In genomic region chr17:35920384-35920783, GRCm38 (mm10) we compare ENCODE assay signal across 8 mouse cellular contexts. TPM values are rescaled to one million over a fixed set of nuclear protein-coding genes. Genes with fewer than 3 reads are reported as not detected.
DNase-seq lines count a peak whose midpoint lies in the region; ATAC-seq and TF ChIP-seq lines count a peak whose summit lies in the region.

No protein-coding gene starts in this region.

- H3K4me1 ChIP-seq in lung, embryonic 14.5 days (ENCODE audit: insufficient read depth), result peaks cover 11% of the 10 kb centered on the region
- peaks cover 27% of the 10 kb centered on the region for H3K4me1 ChIP-seq in lung, adult 2 months (ENCODE audit: control insufficient read depth, insufficient read depth, low read length)
- H3K4me1 ChIP-seq in embryonic fibroblast, embryonic 13.5 days (ENCODE audit: control insufficient read depth, insufficient read depth, low read length), result peaks cover 5% of the 10 kb centered on the region
- H3K4me1 ChIP-seq in limb, embryonic 10.5 days, result peaks cover 20% of the 10 kb centered on the region
- peaks cover 20% of the 10 kb centered on the region for H3K4me1 ChIP-seq in neural tube, embryonic 14.5 days (ENCODE audit: control insufficient read depth, insufficient read depth, low read length)

- no peaks in the 10 kb centered on the region for H3K9me3 ChIP-seq in lung, embryonic 14.5 days (ENCODE audit: low read depth, low read length)
- no peaks in the 10 kb centered on the region for H3K9me3 ChIP-seq in limb, embryonic 10.5 days (replicated peaks)
- no peaks in the 10 kb centered on the region for H3K9me3 ChIP-seq in neural tube, embryonic 14.5 days (ENCODE audit: control insufficient read depth, low read length)

- no peak overlapping the region for H3K9ac ChIP-seq in lung, embryonic 14.5 days
- peak overlapping the region; percentile 99; the same call in 1 of the 2 replicates for H3K9ac ChIP-seq in neural tube, embryonic 14.5 days (replicated peaks; ENCODE audit: low read depth, low read length)

- peak overlapping the region; percentile 100; the same call in 1 of the 2 replicates for H3K4me2 ChIP-seq in lung, embryonic 14.5 days
- peak overlapping the region; percentile 69 for H3K4me2 ChIP-seq in neural tube, embryonic 14.5 days (ENCODE audit: low read depth, low read length)

- peak; percentile 23 for DNase-seq in lung, embryonic 14.5 days
- no peak for DNase-seq in lung, adult 2 months
- no peak for DNase-seq in limb, embryonic 10.5 days (ENCODE audit: low spot score)
- DNase-seq in thymus, postnatal 25 days, result no peak
- no peak for DNase-seq in MN1 (ENCODE audit: low spot score)
- no peak for DNase-seq in yolk sac, embryonic 10.5 days (ENCODE audit: low spot score)

- no peak for TF ChIP-seq POLR2A in lung, adult 2 months (IDR thresholded peaks at IDR 0.05; ENCODE audit: borderline replicate concordance, extremely low read depth, low read depth, low read length)
- peak; percentile 7 for TF ChIP-seq POLR2A in embryonic fibroblast, embryonic 13.5 days (IDR thresholded peaks at IDR 0.05; ENCODE audit: low read depth, low read length)

- TF ChIP-seq CTCF in lung, embryonic 14.5 days (IDR thresholded peaks at IDR 0.05; ENCODE audit: low read depth), result no peak
- no peak for TF ChIP-seq CTCF in lung, adult 2 months (IDR thresholded peaks at IDR 0.05; ENCODE audit: insufficient read depth, low read length)
- no peak for TF ChIP-seq CTCF in embryonic fibroblast, embryonic 13.5 days (IDR thresholded peaks at IDR 0.05; ENCODE audit: borderline replicate concordance, insufficient read depth, low read length)

- H3K27ac ChIP-seq in lung, embryonic 14.5 days (ENCODE audit: low read depth), result peak overlapping the region; percentile 99
- H3K27ac ChIP-seq in embryonic fibroblast, embryonic 13.5 days (ENCODE audit: insufficient read depth, low read length), result no peak overlapping the region
- H3K27ac ChIP-seq in limb, embryonic 10.5 days, result no peak overlapping the region; the same call in 1 of the 2 replicates
- peak overlapping the region; percentile 97 for H3K27ac ChIP-seq in neural tube, embryonic 14.5 days (ENCODE audit: low read depth, low read length)

- ATAC-seq in lung, embryonic 14.5 days (ENCODE audit: insufficient read depth), result no peak
- no peak for ATAC-seq in neural tube, embryonic 14.5 days (ENCODE audit: low read depth)

- H3K36me3 ChIP-seq in lung, embryonic 14.5 days (ENCODE audit: insufficient read depth), result peaks cover 40% of the 10 kb centered on the region
- H3K36me3 ChIP-seq in limb, embryonic 10.5 days, result peaks cover 57% of the 10 kb centered on the region
- H3K36me3 ChIP-seq in neural tube, embryonic 14.5 days (ENCODE audit: control insufficient read depth, insufficient read depth, low read length), result peaks cover 17% of the 10 kb centered on the region

- H3K27me3 ChIP-seq in lung, embryonic 14.5 days (ENCODE audit: insufficient read depth, low read length), result no peaks in the 10 kb centered on the region
- H3K27me3 ChIP-seq in limb, embryonic 10.5 days (ENCODE audit: low read depth, poor library complexity, severe bottlenecking), result no peaks in the 10 kb centered on the region
- H3K27me3 ChIP-seq in neural tube, embryonic 14.5 days (ENCODE audit: control insufficient read depth, insufficient read depth, low read length), result no peaks in the 10 kb centered on the region

- H3K4me3 ChIP-seq in lung, embryonic 14.5 days (ENCODE audit: low read depth, low read length), result no peak overlapping the region
- H3K4me3 ChIP-seq in lung, adult 2 months (replicated peaks; ENCODE audit: extremely low read depth, low read depth, low read length), result no peak overlapping the region
- no peak overlapping the region for H3K4me3 ChIP-seq in embryonic fibroblast, embryonic 13.5 days (ENCODE audit: insufficient read depth, low read length)
- H3K4me3 ChIP-seq in limb, embryonic 10.5 days, result peak overlapping the region; percentile 79; the same call in 1 of the 2 replicates
- peak overlapping the region; percentile 66 for H3K4me3 ChIP-seq in neural tube, embryonic 14.5 days (ENCODE audit: low read depth, low read length)

- 64% methylated on average over 1 of the region's 1 CpGs for WGBS in lung, embryonic 14.5 days
- 28% methylated on average over 1 of the region's 1 CpGs for WGBS in lung, adult 2 months
- 90% methylated on average over 1 of the region's 1 CpGs for WGBS in limb, embryonic 10.5 days
- 81% methylated on average over 1 of the region's 1 CpGs for WGBS in neural tube, embryonic 14.5 days

RNA-seq across cellular contexts. Expression of gene Ppp1r10, which starts 4.2 kb away (rescaled TPM):
- 36.3 and 38.5 TPM in 2 replicates for polyA plus RNA-seq in lung, embryonic 14.5 days (2014; fragmentation: Nextera tagmentation; extraction: Ambion mirVana)
- 27.4 and 28.6 TPM in 2 replicates for polyA plus RNA-seq in lung, adult 2 months (2012; rRNA removed)
- polyA plus RNA-seq in embryonic fibroblast, embryonic 13.5 days (2011; ENCODE audit: insufficient read length, low read depth, missing spikeins), result 58.6 and 67.3 TPM in 2 replicates
- 52.9 and 63.4 TPM in 2 replicates for polyA plus RNA-seq in limb, embryonic 10.5 days (2016; fragmentation: Nextera tagmentation; extraction: Ambion mirVana)
- 31.9 and 39.0 TPM in 2 replicates for polyA plus RNA-seq in neural tube, embryonic 14.5 days (2014; fragmentation: Nextera tagmentation; extraction: Ambion mirVana)

RNA-seq across cellular contexts. Expression of gene Mrps18b, which starts 4.2 kb away (rescaled TPM):
- 84.5 and 89.1 TPM in 2 replicates for polyA plus RNA-seq in lung, embryonic 14.5 days (2014; fragmentation: Nextera tagmentation; extraction: Ambion mirVana)
- polyA plus RNA-seq in lung, adult 2 months (2012; rRNA removed), result 30.4 and 43.8 TPM in 2 replicates
- 86.9 and 89.8 TPM in 2 replicates for polyA plus RNA-seq in embryonic fibroblast, embryonic 13.5 days (2011; ENCODE audit: insufficient read length, low read depth, missing spikeins)
- 87.6 and 122 TPM in 2 replicates for polyA plus RNA-seq in limb, embryonic 10.5 days (2016; fragmentation: Nextera tagmentation; extraction: Ambion mirVana)
- polyA plus RNA-seq in neural tube, embryonic 14.5 days (2014; fragmentation: Nextera tagmentation; extraction: Ambion mirVana), result 65.3 and 66.2 TPM in 2 replicates

RNA-seq across cellular contexts. Expression of gene Atat1, which starts 10.5 kb away (rescaled TPM):
- 72.2 and 77.9 TPM in 2 replicates for polyA plus RNA-seq in lung, embryonic 14.5 days (2014; fragmentation: Nextera tagmentation; extraction: Ambion mirVana)
- polyA plus RNA-seq in lung, adult 2 months (2012; rRNA removed), result 49.4 and 57.7 TPM in 2 replicates
- 31.8 and 34.7 TPM in 2 replicates for polyA plus RNA-seq in embryonic fibroblast, embryonic 13.5 days (2011; ENCODE audit: insufficient read length, low read depth, missing spikeins)
- polyA plus RNA-seq in limb, embryonic 10.5 days (2016; fragmentation: Nextera tagmentation; extraction: Ambion mirVana), result 104 and 131 TPM in 2 replicates
- polyA plus RNA-seq in neural tube, embryonic 14.5 days (2014; fragmentation: Nextera tagmentation; extraction: Ambion mirVana), result 448 and 481 TPM in 2 replicates

RNA-seq across cellular contexts. Expression of gene 2310061I04Rik, which starts 23.2 kb away (rescaled TPM):
- polyA plus RNA-seq in lung, embryonic 14.5 days (2014; fragmentation: Nextera tagmentation; extraction: Ambion mirVana), result 21.0 and 25.4 TPM in 2 replicates
- 36.1 and 38.1 TPM in 2 replicates for polyA plus RNA-seq in lung, adult 2 months (2012; rRNA removed)
- 29.0 and 37.3 TPM in 2 replicates for polyA plus RNA-seq in embryonic fibroblast, embryonic 13.5 days (2011; ENCODE audit: insufficient read length, low read depth, missing spikeins)
- 23.2 and 27.6 TPM in 2 replicates for polyA plus RNA-seq in limb, embryonic 10.5 days (2016; fragmentation: Nextera tagmentation; extraction: Ambion mirVana)
- 57.9 and 74.2 TPM in 2 replicates for polyA plus RNA-seq in neural tube, embryonic 14.5 days (2014; fragmentation: Nextera tagmentation; extraction: Ambion mirVana)

RNA-seq across cellular contexts. Expression of gene Dhx16, which starts 40.8 kb away (rescaled TPM):
- polyA plus RNA-seq in lung, embryonic 14.5 days (2014; fragmentation: Nextera tagmentation; extraction: Ambion mirVana), result 40.8 and 42.9 TPM in 2 replicates
- polyA plus RNA-seq in lung, adult 2 months (2012; rRNA removed), result 62.8 and 70.1 TPM in 2 replicates
- polyA plus RNA-seq in embryonic fibroblast, embryonic 13.5 days (2011; ENCODE audit: insufficient read length, low read depth, missing spikeins), result 40.5 and 41.1 TPM in 2 replicates
- polyA plus RNA-seq in limb, embryonic 10.5 days (2016; fragmentation: Nextera tagmentation; extraction: Ambion mirVana), result 58.4 and 62.4 TPM in 2 replicates
- polyA plus RNA-seq in neural tube, embryonic 14.5 days (2014; fragmentation: Nextera tagmentation; extraction: Ambion mirVana), result 22.4 and 37.5 TPM in 2 replicates

Comparison
In these comparisons a context has a peak if more than half of its experiments do, and no peak if none do; other contexts are left out.
1. H3K27ac ChIP-seq: peak in lung, embryonic 14.5 days (single experiment) and neural tube, embryonic 14.5 days (single experiment); none in embryonic fibroblast, embryonic 13.5 days (single experiment) and limb, embryonic 10.5 days (single experiment).
2. H3K4me3 ChIP-seq: peak in limb, embryonic 10.5 days (single experiment) and neural tube, embryonic 14.5 days (single experiment); none in lung, embryonic 14.5 days (single experiment), lung, adult 2 months (single experiment) and embryonic fibroblast, embryonic 13.5 days (single experiment).